Mouse (Mus musculus) heart, adult 2 months (tissue): Measurements from ENCODE around the gene Ttc41.

ENCODE experiments used
- CTCF ChIP-seq: fragments of 200-600 bp; IDR thresholded peaks from 2 replicates; pipeline ENCODE4 v1.8.1; 2022; ENCODE audit warnings: antibody characterized with exemption, mild to moderate bottlenecking, moderate library complexity
- EP300 ChIP-seq: fragments of 200-500 bp; IDR thresholded peaks from 2 replicates; pipeline ENCODE4 v1.6.1; 2011; ENCODE audit warnings: low read depth, low read length, control low read depth; ENCODE audit not compliant: insufficient read depth
- POLR2A ChIP-seq: fragments of 200-500 bp; IDR thresholded peaks from 2 replicates; pipeline ENCODE4 v1.6.1; 2011; ENCODE audit warnings: mild to moderate bottlenecking, low read depth, low read length, control low read depth; ENCODE audit not compliant: insufficient read depth

DNA sequence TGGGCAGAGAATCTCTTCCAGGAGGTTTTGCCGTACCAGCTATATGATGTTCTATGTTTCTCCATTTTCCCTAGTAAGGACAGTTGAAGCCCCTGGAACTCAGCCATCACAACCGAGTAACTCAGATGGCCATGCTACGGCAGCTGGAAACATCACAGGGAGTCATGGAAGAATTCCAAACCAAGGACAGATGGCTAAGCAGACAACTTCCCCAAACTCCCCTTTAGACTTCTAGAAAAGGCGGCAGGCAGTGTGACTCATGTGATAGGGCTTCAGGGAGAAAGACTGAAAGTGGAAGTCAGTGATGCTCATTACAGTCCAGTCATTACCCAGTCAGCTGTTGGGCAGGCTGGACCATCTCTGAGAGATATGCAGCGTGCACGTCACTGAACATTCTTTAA lies 66.6 kb downstream of the Ttc41 start:
- no peak for TF ChIP-seq CTCF
- no peak for TF ChIP-seq POLR2A
- TF ChIP-seq EP300: no peak
